Mouse (Mus musculus): Measurements from ENCODE around the gene Anks1. TPM values are rescaled to one million over a fixed set of nuclear protein-coding genes. Genes with fewer than 3 reads are reported as not detected.
A peak's percentile ranks its signal among the peaks of the same experiment; 100 is the strongest.

Anks1 gene
- total and polyA plus RNA-seq, 3 experiments, result 6.6 to 13.3 (median 9.6) TPM

DNA sequence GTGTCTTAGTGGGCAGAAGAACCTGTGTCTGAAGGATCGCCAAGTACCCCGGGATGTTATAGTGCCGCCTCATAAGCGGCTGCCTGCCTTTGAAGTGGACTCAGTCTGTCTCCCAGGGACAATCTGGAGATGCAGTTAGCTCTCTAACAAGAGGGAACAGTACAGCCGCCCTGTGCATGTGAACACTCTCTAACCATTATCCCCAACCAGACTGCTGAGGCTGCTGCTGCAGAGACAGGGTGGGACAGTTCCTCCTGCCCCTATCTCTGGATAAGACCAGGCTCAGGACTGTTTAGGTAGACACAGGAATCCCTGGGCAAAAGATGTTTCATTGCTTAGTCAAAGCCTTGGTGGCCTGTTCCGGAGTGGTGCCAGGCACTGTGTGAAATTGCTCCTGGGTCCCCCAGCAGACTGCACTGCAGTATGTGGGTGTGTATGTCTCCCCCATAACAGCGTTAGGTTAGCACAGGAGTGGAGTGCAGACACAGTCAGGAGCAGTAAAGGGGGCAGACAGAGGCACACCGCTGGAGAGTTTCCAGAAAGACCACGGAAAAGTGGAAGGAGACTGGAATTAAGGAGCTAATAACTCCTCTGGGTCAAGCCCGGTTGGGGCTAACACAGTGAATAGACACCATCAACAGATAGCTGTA, 100.1 kb downstream of the Anks1 start:
- Histone ChIP-seq H3K4me3 (ENCODE audit: low read depth, low read length) (no peak overlapping the region), H3K27me3 (ENCODE audit: insufficient read depth, low read length) (no peaks in the 10 kb centered on the region), H3K9me3 (replicated peaks) (no peaks in the 10 kb centered on the region), H3K4me1 (ENCODE audit: insufficient read depth, low read depth, low read length) (peaks cover 4% of the 10 kb centered on the region; the same call in 1 of the 2 replicates), H3K36me3 (replicated peaks) (peaks cover 89% of the 10 kb centered on the region)
- DNase-seq (ENCODE audit: low spot score) (no peak), ATAC-seq (ENCODE audit: extremely low read depth, insufficient number of reproducible peaks, low FRiP score, poor library complexity, severe bottlenecking) (no peak)
- TF ChIP-seq GATA1 (IDR thresholded peaks at IDR 0.05; ENCODE audit: borderline replicate concordance, low read length), result no peak
- TF ChIP-seq TAL1 (conservative IDR thresholded peaks at IDR 0.05; ENCODE audit: low read depth, low read length), result no peak
- TF ChIP-seq GATA2 (IDR thresholded peaks at IDR 0.05; ENCODE audit: borderline replicate concordance, low read depth, low read length), result no peak
- TF ChIP-seq CTCF (IDR thresholded peaks at IDR 0.05; ENCODE audit: low read depth, low read length), result no peak
- TF ChIP-seq POLR2AphosphoS5 (IDR thresholded peaks at IDR 0.05; ENCODE audit: insufficient replicate concordance, low read depth, low read length), result no peak

DNA sequence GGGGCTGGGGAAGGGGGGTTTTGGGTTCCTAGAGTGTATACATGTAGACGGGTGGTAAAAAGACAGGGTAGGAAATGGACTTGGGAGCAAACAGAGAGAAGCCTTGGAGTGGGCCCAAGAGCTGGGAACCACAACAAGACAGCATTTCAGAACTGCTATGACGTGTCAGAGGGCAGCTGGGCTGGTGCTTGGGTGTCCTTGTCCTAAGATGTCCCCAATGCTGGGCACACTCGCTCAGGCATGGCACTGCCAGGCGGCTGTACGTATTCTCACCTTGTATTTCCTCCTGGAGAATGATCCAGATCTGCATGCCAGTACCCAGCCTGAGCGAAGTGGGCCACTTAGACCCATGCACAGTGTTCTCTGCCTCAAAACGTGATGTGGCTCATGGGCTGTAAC, 100.6 kb downstream of the Anks1 start:
- DNase-seq (ENCODE audit: low spot score) (no peak), ATAC-seq (ENCODE audit: extremely low read depth, insufficient number of reproducible peaks, low FRiP score, poor library complexity, severe bottlenecking) (no peak)
- Histone ChIP-seq H3K4me3 (ENCODE audit: low read depth, low read length) (no peak overlapping the region), H3K27me3 (ENCODE audit: insufficient read depth, low read length) (no peaks in the 10 kb centered on the region), H3K9me3 (replicated peaks) (no peaks in the 10 kb centered on the region), H3K36me3 (replicated peaks) (peaks cover 88% of the 10 kb centered on the region), H3K4me1 (ENCODE audit: insufficient read depth, low read depth, low read length) (peaks cover 4% of the 10 kb centered on the region; the same call in 1 of the 2 replicates)
- TF ChIP-seq CTCF (IDR thresholded peaks at IDR 0.05; ENCODE audit: low read depth, low read length) (no peak), POLR2AphosphoS5 (IDR thresholded peaks at IDR 0.05; ENCODE audit: insufficient replicate concordance, low read depth, low read length) (no peak), TAL1 (conservative IDR thresholded peaks at IDR 0.05; ENCODE audit: low read depth, low read length) (no peak), GATA1 (IDR thresholded peaks at IDR 0.05; ENCODE audit: borderline replicate concordance, low read length) (no peak), GATA2 (IDR thresholded peaks at IDR 0.05; ENCODE audit: borderline replicate concordance, low read depth, low read length) (no peak)

GRCm38 (mm10) chr17:28010925-28011324, 101.8 kb downstream of the Anks1 start:
- peaks cover 4% of the 10 kb centered on the region; the same call in 1 of the 2 replicates for H3K4me1 ChIP-seq (ENCODE audit: insufficient read depth, low read depth, low read length)
- TF ChIP-seq GATA2 (IDR thresholded peaks at IDR 0.05; ENCODE audit: borderline replicate concordance, low read depth, low read length) (no peak), CTCF (IDR thresholded peaks at IDR 0.05; ENCODE audit: low read depth, low read length) (no peak), POLR2AphosphoS5 (IDR thresholded peaks at IDR 0.05; ENCODE audit: insufficient replicate concordance, low read depth, low read length) (no peak), TAL1 (conservative IDR thresholded peaks at IDR 0.05; ENCODE audit: low read depth, low read length) (no peak), GATA1 (IDR thresholded peaks at IDR 0.05; ENCODE audit: borderline replicate concordance, low read length) (no peak)
- no peaks in the 10 kb centered on the region for H3K9me3 ChIP-seq (replicated peaks)
- DNase-seq (ENCODE audit: low spot score) (no peak), ATAC-seq (ENCODE audit: extremely low read depth, insufficient number of reproducible peaks, low FRiP score, poor library complexity, severe bottlenecking) (no peak)
- H3K4me3 ChIP-seq (ENCODE audit: low read depth, low read length), result no peak overlapping the region
- peaks cover 84% of the 10 kb centered on the region for H3K36me3 ChIP-seq (replicated peaks)
- no peaks in the 10 kb centered on the region for H3K27me3 ChIP-seq (ENCODE audit: insufficient read depth, low read length)

GRCm38 (mm10) chr17:28012851-28013250, 103.7 kb downstream of the Anks1 start:
- TF ChIP-seq CTCF (IDR thresholded peaks at IDR 0.05; ENCODE audit: low read depth, low read length) (no peak), GATA2 (IDR thresholded peaks at IDR 0.05; ENCODE audit: borderline replicate concordance, low read depth, low read length) (no peak), TAL1 (conservative IDR thresholded peaks at IDR 0.05; ENCODE audit: low read depth, low read length) (no peak), GATA1 (IDR thresholded peaks at IDR 0.05; ENCODE audit: borderline replicate concordance, low read length) (no peak), POLR2AphosphoS5 (IDR thresholded peaks at IDR 0.05; ENCODE audit: insufficient replicate concordance, low read depth, low read length) (no peak)
- Histone ChIP-seq H3K4me1 (ENCODE audit: insufficient read depth, low read depth, low read length) (peaks cover 4% of the 10 kb centered on the region; the same call in 1 of the 2 replicates), H3K4me3 (ENCODE audit: low read depth, low read length) (no peak overlapping the region), H3K36me3 (replicated peaks) (peaks cover 81% of the 10 kb centered on the region), H3K27me3 (ENCODE audit: insufficient read depth, low read length) (no peaks in the 10 kb centered on the region), H3K9me3 (replicated peaks) (no peaks in the 10 kb centered on the region)
- DNase-seq (ENCODE audit: low spot score) (no peak), ATAC-seq (ENCODE audit: extremely low read depth, insufficient number of reproducible peaks, low FRiP score, poor library complexity, severe bottlenecking) (no peak)

DNA sequence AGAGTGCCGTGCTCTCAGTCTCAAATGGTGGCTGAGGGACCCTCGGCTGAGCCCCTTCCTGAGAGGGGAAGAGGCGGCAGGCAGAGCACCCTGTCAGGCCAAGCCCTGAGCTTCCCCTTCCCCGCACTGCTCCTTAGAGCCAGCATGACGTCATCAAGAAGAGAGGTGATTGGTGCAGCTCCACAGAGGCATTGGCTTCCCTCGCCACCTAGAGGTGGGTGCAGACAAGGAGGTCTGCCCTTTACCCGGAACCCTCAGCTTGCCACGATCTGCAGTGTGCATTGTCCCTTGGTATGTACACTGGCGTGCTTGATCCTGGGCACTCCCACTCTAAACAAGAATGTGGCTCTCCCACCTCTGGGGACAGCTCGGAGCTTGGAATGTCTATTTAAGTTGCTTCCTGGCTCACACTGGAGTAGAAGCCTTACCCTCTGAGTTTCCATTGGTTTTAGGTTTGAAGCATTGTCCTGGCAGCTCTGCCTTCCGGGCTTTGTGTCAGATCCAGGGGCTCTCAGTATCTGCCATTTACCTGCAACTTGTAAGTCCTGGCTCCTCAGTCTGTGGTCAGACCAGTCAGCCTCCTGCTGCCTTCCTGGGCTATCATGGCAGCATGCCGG, 104.3 kb downstream of the Anks1 start:
- ATAC-seq (ENCODE audit: extremely low read depth, insufficient number of reproducible peaks, low FRiP score, poor library complexity, severe bottlenecking) (no peak), DNase-seq (ENCODE audit: low spot score) (peak; percentile 31)
- Histone ChIP-seq H3K4me3 (ENCODE audit: low read depth, low read length) (no peak overlapping the region), H3K36me3 (replicated peaks) (peaks cover 80% of the 10 kb centered on the region), H3K27me3 (ENCODE audit: insufficient read depth, low read length) (no peaks in the 10 kb centered on the region), H3K9me3 (replicated peaks) (no peaks in the 10 kb centered on the region), H3K4me1 (ENCODE audit: insufficient read depth, low read depth, low read length) (peaks cover 4% of the 10 kb centered on the region; the same call in 1 of the 2 replicates)
- TF ChIP-seq CTCF (IDR thresholded peaks at IDR 0.05; ENCODE audit: low read depth, low read length) (no peak), TAL1 (conservative IDR thresholded peaks at IDR 0.05; ENCODE audit: low read depth, low read length) (no peak), POLR2AphosphoS5 (IDR thresholded peaks at IDR 0.05; ENCODE audit: insufficient replicate concordance, low read depth, low read length) (no peak), GATA2 (IDR thresholded peaks at IDR 0.05; ENCODE audit: borderline replicate concordance, low read depth, low read length) (no peak), GATA1 (IDR thresholded peaks at IDR 0.05; ENCODE audit: borderline replicate concordance, low read length) (no peak)

DNA sequence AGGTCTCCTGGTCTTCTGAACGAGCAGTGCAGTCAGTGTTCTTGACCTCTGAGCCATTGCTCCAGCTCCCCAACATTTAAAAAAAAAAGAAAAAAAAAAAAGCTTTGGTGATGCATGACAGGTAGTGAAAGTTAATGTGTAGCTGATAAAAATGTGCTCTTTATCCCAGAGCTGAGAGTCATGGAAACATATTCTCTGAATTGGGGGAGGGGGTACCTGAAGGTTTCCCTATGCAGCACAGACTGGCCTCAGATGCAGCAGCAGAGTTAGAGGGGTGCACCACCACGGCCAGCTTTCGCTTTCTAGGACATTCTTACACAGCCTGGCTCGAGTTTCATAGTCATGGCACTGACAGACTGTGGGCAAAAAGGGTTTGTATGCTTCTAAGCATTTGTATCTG, 105.3 kb downstream of the Anks1 start:
- ATAC-seq (ENCODE audit: extremely low read depth, insufficient number of reproducible peaks, low FRiP score, poor library complexity, severe bottlenecking) (no peak), DNase-seq (ENCODE audit: low spot score) (no peak)
- Histone ChIP-seq H3K36me3 (replicated peaks) (peaks cover 80% of the 10 kb centered on the region), H3K4me3 (ENCODE audit: low read depth, low read length) (no peak overlapping the region), H3K27me3 (ENCODE audit: insufficient read depth, low read length) (no peaks in the 10 kb centered on the region), H3K9me3 (replicated peaks) (no peaks in the 10 kb centered on the region), H3K4me1 (ENCODE audit: insufficient read depth, low read depth, low read length) (peaks cover 7% of the 10 kb centered on the region)
- TF ChIP-seq GATA1 (IDR thresholded peaks at IDR 0.05; ENCODE audit: borderline replicate concordance, low read length), result no peak
- TF ChIP-seq POLR2AphosphoS5 (IDR thresholded peaks at IDR 0.05; ENCODE audit: insufficient replicate concordance, low read depth, low read length), result no peak
- TF ChIP-seq TAL1 (conservative IDR thresholded peaks at IDR 0.05; ENCODE audit: low read depth, low read length), result no peak
- no peak for TF ChIP-seq CTCF (IDR thresholded peaks at IDR 0.05; ENCODE audit: low read depth, low read length)
- TF ChIP-seq GATA2 (IDR thresholded peaks at IDR 0.05; ENCODE audit: borderline replicate concordance, low read depth, low read length), result no peak
